Mouse (Mus musculus) neural tube, embryonic 15.5 days (tissue): ENCODE data around the gene Tvp23a. TPM values are rescaled to one million over a fixed set of nuclear protein-coding genes. Genes with fewer than 3 reads are reported as not detected.
A peak's percentile ranks its signal among the peaks of the same experiment; 100 is the strongest.

Experiments
- ATAC-seq: fragments of 200-750 bp; cut with Nextera tagmentation; 2 replicates; pipeline ENCODE4 v1.8.0; 2017; ENCODE audit warnings: mild to moderate bottlenecking, moderate TSS enrichment, moderate library complexity; ENCODE audit not compliant: low FRiP score
- H3K27ac ChIP-seq: fragments of 300-500 bp; sonication (generic); replicated peaks from 2 replicates; pipeline ENCODE4 v1.5.1; 2015; ENCODE audit warnings: mild to moderate bottlenecking, inconsistent platforms
- H3K27me3 ChIP-seq: fragments of 300-500 bp; sonication (generic); replicated peaks from 2 replicates; pipeline ENCODE4 v1.6.1; 2015; ENCODE audit warnings: inconsistent platforms
- H3K36me3 ChIP-seq: fragments of 300-500 bp; sonication (generic); 2 replicates; pipeline ENCODE4 v1.6.1; 2015; ENCODE audit warnings: inconsistent platforms
- H3K4me1 ChIP-seq: fragments of 300-500 bp; sonication (generic); 2 replicates; pipeline ENCODE4 v1.6.1; 2015; ENCODE audit warnings: inconsistent platforms
- H3K4me2 ChIP-seq: fragments of 300-500 bp; sonication (generic); 2 replicates; pipeline ENCODE4 v1.6.1; 2015; ENCODE audit warnings: inconsistent platforms, mild to moderate bottlenecking, moderate library complexity
- H3K4me3 ChIP-seq: fragments of 300-500 bp; sonication (generic); replicated peaks from 2 replicates; pipeline ENCODE4 v1.5.1; 2015; ENCODE audit warnings: mild to moderate bottlenecking, inconsistent platforms
- H3K9ac ChIP-seq: fragments of 300-500 bp; sonication (generic); replicated peaks from 2 replicates; pipeline ENCODE4 v1.6.1; 2015; ENCODE audit warnings: mild to moderate bottlenecking, inconsistent platforms
- H3K9me3 ChIP-seq: fragments of 300-500 bp; sonication (generic); replicated peaks from 2 replicates; pipeline ENCODE4 v1.6.1; 2016; ENCODE audit warnings: inconsistent platforms
- WGBS: fragments of 180-500 bp; shearing (Covaris S2); methylation state at CpG from one replicate; pipeline ENCODE4 v1.1.7; 2015; ENCODE audit warnings: mixed read lengths; 5-methylcytosine and 5-hydroxymethylcytosine counted together
- polyA plus RNA-seq: library from polyadenylated mRNA; unstranded; fragments of >200 nt; fragmentation: Nextera tagmentation; extraction: Ambion mirVana; gene quantifications from 2 replicates; pipeline ENCODE4 v1.2.1, GENCODE M21; 2015

Gene Tvp23a
- 47.0 and 48.9 TPM in 2 replicates for polyA plus RNA-seq

- peak; percentile 99 for ATAC-seq
- Histone ChIP-seq H3K36me3 (no peaks in the 10 kb centered on the region), H3K9me3 (no peaks in the 10 kb centered on the region), H3K27ac (peak within 1 kb of the TSS; percentile 83), H3K27me3 (no peaks in the 10 kb centered on the region), H3K4me1 (peaks cover 53% of the 10 kb centered on the region), H3K4me2 (peak within 1 kb of the TSS; percentile 73), H3K4me3 (peak within 1 kb of the TSS; percentile 57), H3K9ac (peak within 1 kb of the TSS; percentile 68)
- 3% methylated on average over 12 of the region's 12 CpGs for WGBS
Observed at GRCm38 (mm10) chr16:10447264-10447594, at the start of gene Tvp23a. Tvp23a (minus strand) TSS chr16:10447362.

GRCm38 (mm10) chr16:10495824-10496298, 48.7 kb upstream of the Tvp23a start:
- H3K27me3 ChIP-seq = no peaks in the 10 kb centered on the region
- no peaks in the 10 kb centered on the region for H3K9me3 ChIP-seq
- H3K36me3 ChIP-seq = no peaks in the 10 kb centered on the region
- H3K4me1 ChIP-seq = no peaks in the 10 kb centered on the region
- no peak for ATAC-seq
- H3K9ac ChIP-seq = no peak overlapping the region
- H3K4me2 ChIP-seq = no peak overlapping the region
- 83% methylated on average over 2 of the region's 2 CpGs for WGBS
- no peak overlapping the region for H3K27ac ChIP-seq
- no peak overlapping the region for H3K4me3 ChIP-seq

- Histone ChIP-seq H3K4me3 (no peak overlapping the region), H3K36me3 (no peaks in the 10 kb centered on the region), H3K9me3 (no peaks in the 10 kb centered on the region), H3K9ac (no peak overlapping the region), H3K4me1 (peaks cover 4% of the 10 kb centered on the region; the same call in 1 of the 2 replicates), H3K27me3 (no peaks in the 10 kb centered on the region), H3K4me2 (no peak overlapping the region), H3K27ac (no peak overlapping the region)
- 94% methylated on average over 3 of the region's 3 CpGs for WGBS
- no peak for ATAC-seq
Observed at GRCm38 (mm10) chr16:10492587-10492986, 45.4 kb upstream of the Tvp23a start.

GRCm38 (mm10) chr16:10491716-10492115, 44.6 kb upstream of the Tvp23a start:
- no peaks in the 10 kb centered on the region for H3K36me3 ChIP-seq
- no peak overlapping the region for H3K27ac ChIP-seq
- H3K27me3 ChIP-seq = no peaks in the 10 kb centered on the region
- no peak overlapping the region for H3K4me3 ChIP-seq
- no peaks in the 10 kb centered on the region for H3K9me3 ChIP-seq
- no peak overlapping the region for H3K9ac ChIP-seq
- peaks cover 4% of the 10 kb centered on the region; the same call in 1 of the 2 replicates for H3K4me1 ChIP-seq
- WGBS = 91% methylated on average over 4 of the region's 4 CpGs
- no peak overlapping the region for H3K4me2 ChIP-seq
- ATAC-seq = no peak

- peaks cover 4% of the 10 kb centered on the region; the same call in 1 of the 2 replicates for H3K4me1 ChIP-seq
- no peak overlapping the region for H3K27ac ChIP-seq
- no peak overlapping the region for H3K4me2 ChIP-seq
- H3K27me3 ChIP-seq = no peaks in the 10 kb centered on the region
- no peak overlapping the region for H3K9ac ChIP-seq
- no peaks in the 10 kb centered on the region for H3K9me3 ChIP-seq
- ATAC-seq = no peak
- no peak overlapping the region for H3K4me3 ChIP-seq
- 87% methylated on average over 18 of the region's 18 CpGs for WGBS
- no peaks in the 10 kb centered on the region for H3K36me3 ChIP-seq
Observed at GRCm38 (mm10) chr16:10490503-10491150, 43.5 kb upstream of the Tvp23a start.

- H3K27me3 ChIP-seq = no peaks in the 10 kb centered on the region
- H3K4me1 ChIP-seq = peaks cover 4% of the 10 kb centered on the region; the same call in 1 of the 2 replicates
- no peak overlapping the region for H3K27ac ChIP-seq
- H3K36me3 ChIP-seq = no peaks in the 10 kb centered on the region
- H3K9ac ChIP-seq = no peak overlapping the region
- H3K9me3 ChIP-seq = no peaks in the 10 kb centered on the region
- no peak for ATAC-seq
- H3K4me2 ChIP-seq = peak overlapping the region; percentile 37
- 34% methylated on average over 14 of the region's 14 CpGs for WGBS
- H3K4me3 ChIP-seq = no peak overlapping the region
Observed at GRCm38 (mm10) chr16:10489904-10490457, 42.8 kb upstream of the Tvp23a start.

- no peaks in the 10 kb centered on the region for H3K36me3 ChIP-seq
- no peak for ATAC-seq
- H3K4me2 ChIP-seq = peak overlapping the region; percentile 37
- H3K4me3 ChIP-seq = no peak overlapping the region
- 23% methylated on average over 9 of the region's 9 CpGs for WGBS
- H3K9me3 ChIP-seq = no peaks in the 10 kb centered on the region
- no peak overlapping the region for H3K27ac ChIP-seq
- no peaks in the 10 kb centered on the region for H3K27me3 ChIP-seq
- no peak overlapping the region for H3K9ac ChIP-seq
- H3K4me1 ChIP-seq = peaks cover 4% of the 10 kb centered on the region; the same call in 1 of the 2 replicates
Observed at GRCm38 (mm10) chr16:10489483-10489882, 42.3 kb upstream of the Tvp23a start.

- WGBS = 89% methylated on average over 7 of the region's 7 CpGs
Observed at GRCm38 (mm10) chr16:10488769-10489481, 41.8 kb upstream of the Tvp23a start.

GRCm38 (mm10) chr16:10487895-10488493, 40.8 kb upstream of the Tvp23a start:
- WGBS = 91% methylated on average over 8 of the region's 8 CpGs
- Histone ChIP-seq H3K4me3 (no peak overlapping the region), H3K9me3 (no peaks in the 10 kb centered on the region), H3K4me1 (peaks cover 4% of the 10 kb centered on the region; the same call in 1 of the 2 replicates), H3K27ac (no peak overlapping the region), H3K4me2 (no peak overlapping the region), H3K9ac (no peak overlapping the region), H3K27me3 (no peaks in the 10 kb centered on the region), H3K36me3 (no peaks in the 10 kb centered on the region)
- no peak for ATAC-seq

More at GRCm38 (mm10) chr16:10488769-10489481, 41.8 kb upstream of the Tvp23a start:
- no peaks in the 10 kb centered on the region for H3K27me3 ChIP-seq
- H3K4me1 ChIP-seq = peaks cover 4% of the 10 kb centered on the region; the same call in 1 of the 2 replicates
- H3K4me2 ChIP-seq = no peak overlapping the region
- H3K36me3 ChIP-seq = no peaks in the 10 kb centered on the region
- no peak overlapping the region for H3K27ac ChIP-seq
- no peak for ATAC-seq
- no peak overlapping the region for H3K9ac ChIP-seq
- no peaks in the 10 kb centered on the region for H3K9me3 ChIP-seq
- H3K4me3 ChIP-seq = no peak overlapping the region

- Histone ChIP-seq H3K9ac (no peak overlapping the region), H3K4me3 (no peak overlapping the region), H3K36me3 (no peaks in the 10 kb centered on the region), H3K9me3 (no peaks in the 10 kb centered on the region), H3K4me1 (peaks cover 4% of the 10 kb centered on the region; the same call in 1 of the 2 replicates), H3K4me2 (no peak overlapping the region), H3K27me3 (no peaks in the 10 kb centered on the region), H3K27ac (no peak overlapping the region)
- ATAC-seq = no peak
- 50% methylated on average over 3 of the region's 3 CpGs for WGBS
Observed at GRCm38 (mm10) chr16:10486993-10487392, 39.8 kb upstream of the Tvp23a start.

- H3K9me3 ChIP-seq = no peaks in the 10 kb centered on the region
- no peak for ATAC-seq
- 64% methylated on average over 4 of the region's 4 CpGs for WGBS
- H3K27me3 ChIP-seq = no peaks in the 10 kb centered on the region
- no peak overlapping the region for H3K4me3 ChIP-seq
- no peak overlapping the region for H3K27ac ChIP-seq
- no peaks in the 10 kb centered on the region for H3K4me1 ChIP-seq
- H3K9ac ChIP-seq = no peak overlapping the region
- H3K36me3 ChIP-seq = no peaks in the 10 kb centered on the region
- H3K4me2 ChIP-seq = no peak overlapping the region
Observed at GRCm38 (mm10) chr16:10482343-10482742, 35.2 kb upstream of the Tvp23a start.
